Mouse (Mus musculus) embryonic fibroblast, embryonic 13.5 days (primary cell): Measurements from ENCODE around the gene Siglec1.

ENCODE experiments used
- CTCF ChIP-seq: IDR thresholded peaks from 2 replicates; pipeline ENCODE4 v1.5.1; 2011; ENCODE audit warnings: mild to moderate bottlenecking, control low read depth, low read length, moderate library complexity, borderline replicate concordance; ENCODE audit not compliant: insufficient read depth
- POLR2A ChIP-seq: IDR thresholded peaks from 2 replicates; pipeline ENCODE4 v1.6.1; 2011; ENCODE audit warnings: low read depth, mild to moderate bottlenecking, control low read depth, low read length, moderate library complexity

- TF ChIP-seq CTCF (no peak), POLR2A (no peak)
Measured at GRCm38 (mm10) chr2:131036757-131037156, 49.8 kb downstream of the Siglec1 start.
